Mouse (Mus musculus) heart, adult 2 months (tissue): ENCODE measurements at regions not wholly inside any gene's neighbourhood (a gene's known extent, or its start where the extent isn't known, plus 50 kb on each side); places are given as distances from the start of the nearest gene placed in this dataset.

ENCODE experiments used
- DNase-seq, 2 experiments: peaks; one replicate each; pipeline ENCODE4 v3.0.0; 2021
- H3K27ac ChIP-seq: fragments of 200-600 bp; 2 replicates; pipeline ENCODE4 v1.8.1; 2022
- H3K27me3 ChIP-seq: fragments of 200-500 bp; 2 replicates; pipeline ENCODE4 v1.6.1; 2012; ENCODE audit warnings: mild to moderate bottlenecking, low read length, inconsistent platforms, mixed read lengths; ENCODE audit not compliant: control insufficient read depth, insufficient read depth
- H3K36me3 ChIP-seq: fragments of 200-500 bp; 2 replicates; pipeline ENCODE4 v1.6.1; 2012; ENCODE audit warnings: low read length, inconsistent platforms; ENCODE audit not compliant: control insufficient read depth, insufficient read depth
- H3K4me1 ChIP-seq: fragments of 200-500 bp; 2 replicates; pipeline ENCODE4 v1.6.1; 2011; ENCODE audit warnings: low read length; ENCODE audit not compliant: control insufficient read depth, insufficient read depth
- H3K4me3 ChIP-seq: fragments of 200-600 bp; 2 replicates; pipeline ENCODE4 v1.8.1; 2022
- H3K79me2 ChIP-seq: fragments of 200-500 bp; replicated peaks from 2 replicates; pipeline ENCODE4 v1.6.1; 2012; ENCODE audit warnings: mild to moderate bottlenecking, inconsistent platforms, low read length, moderate library complexity, mixed read lengths; ENCODE audit not compliant: control insufficient read depth, insufficient read depth
- H3K9ac ChIP-seq: fragments of 200-500 bp; 2 replicates; pipeline ENCODE4 v1.6.1; 2012; ENCODE audit warnings: low read depth, mild to moderate bottlenecking, control low read depth, inconsistent platforms, low read length, mixed read lengths
- CTCF ChIP-seq: fragments of 200-600 bp; IDR thresholded peaks from 2 replicates; pipeline ENCODE4 v1.8.1; 2022; ENCODE audit warnings: antibody characterized with exemption, mild to moderate bottlenecking, moderate library complexity
- EP300 ChIP-seq: fragments of 200-500 bp; IDR thresholded peaks from 2 replicates; pipeline ENCODE4 v1.6.1; 2011; ENCODE audit warnings: low read depth, low read length, control low read depth; ENCODE audit not compliant: insufficient read depth
- POLR2A ChIP-seq: fragments of 200-500 bp; IDR thresholded peaks from 2 replicates; pipeline ENCODE4 v1.6.1; 2011; ENCODE audit warnings: mild to moderate bottlenecking, low read depth, low read length, control low read depth; ENCODE audit not compliant: insufficient read depth
- WGBS: fragments of 180-500 bp; shearing (Covaris S2); methylation state at CpG from one replicate; pipeline ENCODE4 v1.1.7; 2018; 5-methylcytosine and 5-hydroxymethylcytosine counted together
- intact Hi-C: fragments of 180-260 bp; cut with DNase I; formaldehyde crosslinking; loops from one replicate; pipeline ENCODE4 v1.15.1; 2025

DNA sequence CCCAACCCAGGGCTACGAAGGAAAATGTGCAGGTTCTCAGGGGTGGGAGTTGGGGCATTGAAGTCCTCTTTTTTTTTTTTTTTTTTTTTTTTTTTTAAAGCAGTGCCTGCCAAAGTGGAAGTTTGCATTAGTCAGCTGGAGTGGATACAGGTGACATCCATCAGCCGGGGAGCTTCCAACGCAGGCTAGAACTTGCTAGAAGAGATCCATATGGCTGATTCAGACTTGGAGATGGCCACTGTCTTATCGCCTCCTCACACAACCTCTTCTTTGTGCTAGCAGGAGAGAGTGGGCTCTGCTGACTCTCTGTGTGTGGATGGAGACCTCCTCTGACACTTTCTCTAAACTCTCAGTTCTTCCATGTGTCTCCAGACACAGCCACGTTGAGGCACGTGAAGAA, 53.9 kb upstream of the Neurl1b start:
- Histone ChIP-seq H3K36me3 (no peaks in the 10 kb centered on the region), H3K79me2 (no peaks in the 10 kb centered on the region), H3K27me3 (no peaks in the 10 kb centered on the region), H3K9ac (no peak overlapping the region), H3K4me3 (no peak overlapping the region), H3K27ac (no peak overlapping the region), H3K4me1 (peaks cover 5% of the 10 kb centered on the region; the same call in 1 of the 2 replicates)
- no peak for DNase-seq
- WGBS = 69% methylated on average over 6 of the region's 6 CpGs
- intact Hi-C loops = no loop called here
- TF ChIP-seq EP300 (no peak), POLR2A (no peak), CTCF (no peak)

- no peaks in the 10 kb centered on the region for H3K36me3 ChIP-seq
- 42% methylated on average over 7 of the region's 7 CpGs for WGBS
- DNase-seq = no peak
- no peak overlapping the region for H3K9ac ChIP-seq
- H3K4me3 ChIP-seq = no peak overlapping the region
- H3K79me2 ChIP-seq = no peaks in the 10 kb centered on the region
- intact Hi-C loops = no loop called here
- H3K27me3 ChIP-seq = no peaks in the 10 kb centered on the region
- H3K27ac ChIP-seq = no peak overlapping the region
- TF ChIP-seq CTCF = no peak
- no peak for TF ChIP-seq EP300
- TF ChIP-seq POLR2A = no peak
- peaks cover 5% of the 10 kb centered on the region; the same call in 1 of the 2 replicates for H3K4me1 ChIP-seq
These were observed 53.2 kb upstream of the Neurl1b start for GRCm38 (mm10) chr17:26361420-26361819.

DNA sequence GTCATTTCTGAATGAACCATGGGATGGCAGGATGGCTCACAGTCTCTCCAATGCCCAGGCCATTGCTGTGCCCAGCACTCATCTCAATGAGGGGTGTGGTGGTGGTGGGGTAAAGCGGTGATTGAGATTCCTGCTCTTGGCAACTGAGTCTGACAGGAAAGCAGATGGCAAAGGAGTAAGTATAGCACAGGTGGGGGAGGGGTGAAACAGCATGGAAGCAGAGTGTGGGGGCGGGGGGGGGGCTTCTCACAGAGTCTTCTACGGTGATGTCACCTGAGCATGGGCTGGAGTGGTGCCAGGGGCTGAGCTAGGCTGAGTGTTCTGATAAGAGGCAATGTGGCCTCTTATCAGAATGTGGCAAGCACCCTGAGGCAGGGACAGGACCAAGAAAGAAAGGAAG, 52.6 kb upstream of the Neurl1b start:
- no peaks in the 10 kb centered on the region for H3K36me3 ChIP-seq
- no peak overlapping the region for H3K27ac ChIP-seq
- WGBS = 33% methylated on average over 2 of the region's 3 CpGs
- no peak overlapping the region for H3K4me3 ChIP-seq
- H3K4me1 ChIP-seq = peaks cover 5% of the 10 kb centered on the region; the same call in 1 of the 2 replicates
- no peaks in the 10 kb centered on the region for H3K79me2 ChIP-seq
- TF ChIP-seq POLR2A (no peak), EP300 (no peak), CTCF (no peak)
- H3K27me3 ChIP-seq = no peaks in the 10 kb centered on the region
- no peak overlapping the region for H3K9ac ChIP-seq
- DNase-seq = peak in 1 of 2 experiments; percentile 21
- intact Hi-C loops = no loop called here

- DNase-seq = peak in 1 of 2 experiments; percentile 17
- no peak overlapping the region for H3K27ac ChIP-seq
These were observed 51.9 kb upstream of the Neurl1b start for GRCm38 (mm10) chr17:26362586-26363361.

GRCm38 (mm10) chr17:26363853-26364532, 50.6 kb upstream of the Neurl1b start:
- TF ChIP-seq POLR2A (no peak), EP300 (no peak), CTCF (no peak)

More at GRCm38 (mm10) chr17:26362586-26363361, 51.9 kb upstream of the Neurl1b start:
- no peaks in the 10 kb centered on the region for H3K36me3 ChIP-seq
- intact Hi-C loops = no loop called here
- H3K4me3 ChIP-seq = no peak overlapping the region
- WGBS = 48% methylated on average over 12 of the region's 12 CpGs
- no peak overlapping the region for H3K9ac ChIP-seq
- no peaks in the 10 kb centered on the region for H3K79me2 ChIP-seq
- H3K4me1 ChIP-seq = peaks cover 5% of the 10 kb centered on the region; the same call in 1 of the 2 replicates
- no peak for TF ChIP-seq EP300
- TF ChIP-seq CTCF = peak; percentile 26
- no peaks in the 10 kb centered on the region for H3K27me3 ChIP-seq

More at GRCm38 (mm10) chr17:26363853-26364532, 50.6 kb upstream of the Neurl1b start:
- Histone ChIP-seq H3K36me3 (no peaks in the 10 kb centered on the region), H3K4me3 (no peak overlapping the region), H3K27me3 (no peaks in the 10 kb centered on the region), H3K79me2 (no peaks in the 10 kb centered on the region), H3K9ac (no peak overlapping the region), H3K27ac (no peak overlapping the region), H3K4me1 (peaks cover 6% of the 10 kb centered on the region)
- DNase-seq = peak in 1 of 2 experiments; percentile 13
- intact Hi-C loops = no loop called here
- WGBS = 88% methylated on average over 5 of the region's 5 CpGs
